Mouse (Mus musculus) embryonic facial prominence, embryonic 14.5 days (tissue): ENCODE data around the gene Tbc1d10c. TPM values are rescaled to one million over a fixed set of nuclear protein-coding genes. Genes with fewer than 3 reads are reported as not detected.

Experiments
- ATAC-seq: fragments of 200-750 bp; cut with Nextera tagmentation; 2 replicates; pipeline ENCODE4 v1.8.0; 2017; ENCODE audit warnings: low read depth, moderate number of reproducible peaks, moderate TSS enrichment
- DNase-seq: peaks from one replicate; pipeline ENCODE4 v3.0.0-alpha.2; 2015; ENCODE audit warnings: low spot score
- H3K27ac ChIP-seq: fragments of 300-500 bp; sonication (generic); replicated peaks from 2 replicates; pipeline ENCODE4 v1.5.1; 2014; ENCODE audit warnings: low read depth, mild to moderate bottlenecking, low read length, moderate library complexity
- H3K27me3 ChIP-seq: fragments of 300-500 bp; sonication (generic); replicated peaks from 2 replicates; pipeline ENCODE4 v1.6.1; 2014; ENCODE audit warnings: low read length; ENCODE audit not compliant: control insufficient read depth, insufficient read depth
- H3K36me3 ChIP-seq: fragments of 300-500 bp; sonication (generic); 2 replicates; pipeline ENCODE4 v1.6.1; 2014; ENCODE audit warnings: low read length, mixed read lengths; ENCODE audit not compliant: control insufficient read depth, insufficient read depth
- H3K4me1 ChIP-seq: fragments of 300-500 bp; sonication (generic); 2 replicates; pipeline ENCODE4 v1.6.1; 2014; ENCODE audit warnings: antibody characterized with exemption, low read length; ENCODE audit not compliant: control insufficient read depth, insufficient read depth
- H3K4me2 ChIP-seq: fragments of 300-500 bp; sonication (generic); 2 replicates; pipeline ENCODE4 v1.6.1; 2014; ENCODE audit warnings: low read depth, mild to moderate bottlenecking, low read length, moderate library complexity, mixed read lengths
- H3K4me3 ChIP-seq: fragments of 300-500 bp; sonication (generic); 2 replicates; pipeline ENCODE4 v1.5.1; 2014; ENCODE audit warnings: low read depth, mild to moderate bottlenecking, low read length
- H3K9ac ChIP-seq: fragments of 300-500 bp; sonication (generic); 2 replicates; pipeline ENCODE4 v1.6.1; 2014; ENCODE audit warnings: low read depth, mild to moderate bottlenecking, low read length, moderate library complexity, mixed read lengths
- H3K9me3 ChIP-seq: fragments of 300-500 bp; sonication (generic); 2 replicates; pipeline ENCODE4 v1.6.1; 2016; ENCODE audit warnings: low read length; ENCODE audit not compliant: control insufficient read depth
- WGBS: fragments of 180-500 bp; shearing (Covaris S2); extraction: QIAGEN DNeasy Blood & Tissue Kit; methylation state at CpG from one replicate; pipeline ENCODE4 v1.1.7; 2014; 5-methylcytosine and 5-hydroxymethylcytosine counted together
- polyA plus RNA-seq: library from polyadenylated mRNA; unstranded; fragments of >200 nt; fragmentation: Nextera tagmentation; extraction: Ambion mirVana; gene quantifications from 2 replicates; pipeline ENCODE4 v1.2.1, GENCODE M21; 2014

The Tbc1d10c gene
- polyA plus RNA-seq, 1 experiment from 2014 or later, result 3.6 TPM

DNA sequence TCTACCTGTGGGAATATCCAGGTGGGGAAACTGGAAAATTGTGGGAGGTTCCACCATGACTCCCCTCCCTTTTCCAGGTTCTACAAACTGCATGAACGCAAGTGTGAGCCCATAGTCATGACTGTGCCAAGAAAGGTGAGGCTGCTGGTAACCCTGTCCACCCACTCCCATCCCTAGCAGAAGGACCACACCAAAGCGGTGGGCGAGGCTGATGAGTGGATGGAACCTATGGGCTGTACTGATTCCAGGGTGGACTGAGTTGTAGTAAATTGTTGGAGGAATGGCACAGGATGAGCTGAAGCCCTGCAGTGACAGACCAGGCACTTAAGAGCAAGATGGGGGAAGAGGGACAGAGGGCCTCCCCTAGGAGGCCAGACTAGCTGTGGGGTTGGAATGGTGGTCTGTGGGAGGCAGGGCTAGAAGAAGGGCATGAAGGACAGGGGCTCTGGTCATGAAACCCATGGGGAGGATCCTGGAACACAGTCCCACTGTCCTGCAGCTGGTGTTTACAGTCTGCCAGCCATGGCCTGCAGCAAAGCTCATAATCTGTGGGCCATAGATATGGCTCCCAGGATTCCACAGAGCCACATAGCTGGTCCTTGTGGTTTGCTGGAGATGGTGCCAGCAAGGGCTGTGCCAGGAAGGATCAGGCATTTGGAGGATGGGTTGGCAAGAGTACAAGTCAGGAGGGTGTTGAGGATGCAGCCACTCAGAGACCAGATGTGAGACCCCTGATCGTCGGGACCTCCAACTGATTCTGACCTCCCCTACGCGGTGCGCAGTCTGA, 38.4 kb downstream of the Tbc1d10c start:
- Histone ChIP-seq H3K4me3 (no peak overlapping the region), H3K36me3 (peaks cover 58% of the 10 kb centered on the region), H3K4me2 (no peak overlapping the region), H3K9me3 (no peaks in the 10 kb centered on the region), H3K27me3 (no peaks in the 10 kb centered on the region), H3K9ac (no peak overlapping the region), H3K4me1 (peaks cover 11% of the 10 kb centered on the region; the same call in 1 of the 2 replicates), H3K27ac (no peak overlapping the region)
- DNase-seq, result no peak
- WGBS, result 98% methylated on average over 8 of the region's 8 CpGs
- no peak for ATAC-seq

DNA sequence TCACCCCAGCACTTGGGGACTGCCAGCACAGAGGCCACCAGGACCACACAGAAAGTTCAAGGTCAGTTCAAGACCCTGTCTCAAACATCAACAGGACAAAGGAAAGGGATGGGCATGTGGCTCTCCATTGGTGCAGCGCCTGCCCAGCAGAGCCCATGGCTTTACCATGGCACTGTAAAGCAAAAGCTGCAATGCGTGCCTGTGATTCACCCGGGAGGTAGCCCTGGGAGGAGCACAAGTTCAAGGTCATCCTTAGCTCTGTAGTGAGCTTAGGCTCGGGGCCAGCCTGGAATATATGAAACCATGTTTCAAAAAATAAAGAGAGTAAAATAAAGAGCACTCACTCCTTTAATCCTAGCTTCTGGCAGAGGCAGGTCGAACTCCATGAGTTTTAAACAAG, 39.2 kb downstream of the Tbc1d10c start:
- ATAC-seq, result no peak
- Histone ChIP-seq H3K4me3 (no peak overlapping the region), H3K4me1 (peaks cover 11% of the 10 kb centered on the region; the same call in 1 of the 2 replicates), H3K9me3 (no peaks in the 10 kb centered on the region), H3K4me2 (no peak overlapping the region), H3K27ac (no peak overlapping the region), H3K9ac (no peak overlapping the region), H3K27me3 (no peaks in the 10 kb centered on the region), H3K36me3 (peaks cover 50% of the 10 kb centered on the region)
- 87% methylated on average over 5 of the region's 5 CpGs for whole genome bisulfite sequencing
- no peak for DNase-seq

- Histone ChIP-seq H3K4me2 (no peak overlapping the region), H3K27me3 (no peaks in the 10 kb centered on the region), H3K36me3 (peaks cover 46% of the 10 kb centered on the region), H3K4me1 (peaks cover 11% of the 10 kb centered on the region; the same call in 1 of the 2 replicates), H3K27ac (no peak overlapping the region), H3K4me3 (no peak overlapping the region), H3K9me3 (no peaks in the 10 kb centered on the region), H3K9ac (no peak overlapping the region)
- WGBS, result 71% methylated on average over 5 of the region's 5 CpGs
- no peak for ATAC-seq
- no peak for DNase-seq
Observed at GRCm38 (mm10) chr19:4151488-4151860, 39.6 kb downstream of the Tbc1d10c start.

DNA sequence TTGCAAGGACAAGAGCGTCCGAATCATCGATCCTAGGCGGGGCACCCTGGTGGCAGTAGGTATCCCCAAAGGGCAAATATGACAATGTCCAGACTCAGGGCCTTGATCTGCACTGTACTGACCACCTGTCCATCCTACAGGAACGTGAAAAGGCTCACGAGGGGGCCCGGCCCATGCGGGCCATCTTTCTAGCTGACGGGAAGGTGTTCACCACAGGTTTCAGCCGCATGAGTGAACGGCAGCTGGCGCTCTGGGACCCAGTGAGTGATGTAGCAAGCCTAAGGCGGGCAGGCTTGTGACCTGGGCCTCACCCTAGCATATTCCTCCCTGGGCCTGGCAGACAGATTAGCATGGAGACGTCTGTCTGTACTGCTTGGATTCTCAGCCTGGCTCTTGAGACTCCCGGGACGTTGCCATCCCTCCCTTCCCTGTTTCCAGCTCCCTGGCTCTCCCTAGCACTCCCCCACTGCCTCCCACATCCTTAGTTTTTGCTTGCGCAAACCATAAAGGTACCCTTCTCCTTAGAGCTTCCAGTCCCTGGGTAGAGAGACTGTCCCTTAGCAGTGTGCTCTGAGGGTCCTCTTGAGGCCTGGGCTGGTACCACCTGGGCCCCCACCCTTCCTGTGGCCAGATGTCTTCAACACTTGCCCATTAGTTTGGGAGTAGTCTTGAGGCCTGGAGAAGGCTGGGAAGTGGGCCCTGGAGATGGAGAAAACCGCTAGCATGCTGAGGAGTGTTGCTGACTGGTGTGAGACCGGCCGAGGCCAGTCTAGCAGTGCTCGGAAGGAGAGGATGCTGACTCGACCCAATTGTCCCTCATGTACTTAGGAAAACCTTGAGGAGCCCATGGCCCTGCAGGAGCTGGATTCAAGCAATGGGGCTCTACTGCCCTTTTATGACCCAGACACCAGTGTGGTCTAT, 40.3 kb downstream of the Tbc1d10c start:
- no peak overlapping the region for H3K9ac ChIP-seq
- peaks cover 11% of the 10 kb centered on the region; the same call in 1 of the 2 replicates for H3K4me1 ChIP-seq
- peaks cover 40% of the 10 kb centered on the region for H3K36me3 ChIP-seq
- H3K9me3 ChIP-seq, result no peaks in the 10 kb centered on the region
- no peak overlapping the region for H3K4me2 ChIP-seq
- ATAC-seq (no peak), DNase-seq (no peak)
- WGBS, result 86% methylated on average over 22 of the region's 22 CpGs
- H3K27ac ChIP-seq, result no peak overlapping the region
- no peaks in the 10 kb centered on the region for H3K27me3 ChIP-seq
- no peak overlapping the region for H3K4me3 ChIP-seq

DNA sequence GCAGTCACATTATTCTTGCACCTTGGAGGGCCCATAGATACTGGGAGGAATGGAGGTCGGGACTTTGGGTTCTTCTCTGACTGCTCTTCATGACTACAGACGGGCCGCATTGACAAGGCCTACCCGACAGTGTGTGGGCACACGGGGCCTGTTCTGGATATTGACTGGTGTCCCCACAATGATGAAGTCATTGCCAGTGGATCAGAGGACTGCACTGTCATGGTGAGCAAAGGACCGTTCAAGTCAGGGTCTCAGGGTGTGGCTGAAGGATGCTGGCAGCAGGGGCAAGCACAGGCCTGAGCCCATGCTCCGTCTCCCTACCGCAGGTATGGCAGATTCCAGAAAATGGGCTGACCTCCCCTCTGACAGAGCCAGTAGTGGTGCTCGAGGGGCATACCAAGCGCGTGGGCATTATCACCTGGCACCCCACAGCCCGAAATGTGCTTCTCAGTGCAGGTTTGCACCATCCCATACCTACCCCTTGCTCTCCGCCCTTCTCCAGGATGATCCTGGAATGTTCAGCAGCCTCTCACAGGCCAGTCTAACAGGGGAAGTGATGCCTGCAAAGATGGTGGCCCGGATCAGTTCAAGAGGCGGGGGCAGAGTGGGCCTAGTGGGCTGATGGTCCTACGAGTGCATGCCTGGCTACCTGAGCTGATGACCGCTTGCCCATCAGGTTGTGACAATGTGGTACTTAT, 41.2 kb downstream of the Tbc1d10c start:
- no peak for ATAC-seq
- DNase-seq, result no peak
- Histone ChIP-seq H3K36me3 (peaks cover 39% of the 10 kb centered on the region), H3K9me3 (no peaks in the 10 kb centered on the region), H3K27ac (no peak overlapping the region), H3K27me3 (no peaks in the 10 kb centered on the region), H3K9ac (peak overlapping the region; percentile 90; the same call in 1 of the 2 replicates), H3K4me2 (no peak overlapping the region), H3K4me3 (no peak overlapping the region), H3K4me1 (peaks cover 11% of the 10 kb centered on the region; the same call in 1 of the 2 replicates)
- WGBS, result 93% methylated on average over 16 of the region's 17 CpGs

- ATAC-seq (no peak), DNase-seq (no peak)
- H3K9ac ChIP-seq, result peak overlapping the region; percentile 90
- H3K4me3 ChIP-seq, result peak overlapping the region; percentile 87
- H3K36me3 ChIP-seq, result peaks cover 39% of the 10 kb centered on the region
- peaks cover 11% of the 10 kb centered on the region; the same call in 1 of the 2 replicates for H3K4me1 ChIP-seq
- no peaks in the 10 kb centered on the region for H3K9me3 ChIP-seq
- no peaks in the 10 kb centered on the region for H3K27me3 ChIP-seq
- WGBS, result 86% methylated on average over 11 of the region's 11 CpGs
- H3K4me2 ChIP-seq, result peak overlapping the region; percentile 75
- H3K27ac ChIP-seq, result no peak overlapping the region
Observed at GRCm38 (mm10) chr19:4149283-4149682, 41.8 kb downstream of the Tbc1d10c start.

- peak; percentile 23; the same call in 1 of the 2 replicates for ATAC-seq
Observed at GRCm38 (mm10) chr19:4148819-4149218, 42.3 kb downstream of the Tbc1d10c start.

GRCm38 (mm10) chr19:4148491-4148806, 42.6 kb downstream of the Tbc1d10c start, which contains the start of gene Coro1b:
TSS of gene Coro1b (plus strand) at chr19:4148619.
- Histone ChIP-seq H3K27ac (peak within 1 kb of the TSS; percentile 59), H3K9ac (peak within 1 kb of the TSS; percentile 90), H3K4me3 (peak within 1 kb of the TSS; percentile 87), H3K27me3 (no peaks in the 10 kb centered on the region), H3K4me2 (peak within 1 kb of the TSS; percentile 75), H3K4me1 (peaks cover 11% of the 10 kb centered on the region; the same call in 1 of the 2 replicates), H3K9me3 (no peaks in the 10 kb centered on the region), H3K36me3 (peaks cover 33% of the 10 kb centered on the region)
- ATAC-seq (peak; percentile 97), DNase-seq (peak; percentile 96)
- WGBS, result 0% methylated on average over 15 of the region's 33 CpGs

More at GRCm38 (mm10) chr19:4148819-4149218, 42.3 kb downstream of the Tbc1d10c start:
- WGBS, result 3% methylated on average over 8 of the region's 8 CpGs
- Histone ChIP-seq H3K4me2 (peak overlapping the region; percentile 75), H3K36me3 (peaks cover 36% of the 10 kb centered on the region), H3K4me1 (peaks cover 11% of the 10 kb centered on the region; the same call in 1 of the 2 replicates), H3K27ac (peak overlapping the region; percentile 59), H3K9me3 (no peaks in the 10 kb centered on the region), H3K27me3 (no peaks in the 10 kb centered on the region), H3K9ac (peak overlapping the region; percentile 90), H3K4me3 (peak overlapping the region; percentile 87)
- no peak for DNase-seq
